Mouse (Mus musculus): Measurements from ENCODE around the gene Spag17. TPM values are rescaled to one million over a fixed set of nuclear protein-coding genes. Genes with fewer than 3 reads are reported as not detected.

Spag17 gene
- not detected in 2 replicates for total RNA-seq (2023)

GRCm38 (mm10) chr3:99885187-99885811 is at the start of gene Spag17:
Gene Spag17 (plus strand): TSS chr3:99885406.

GRCm38 (mm10) chr3:100162315-100163105 is 277.3 kb downstream of the Spag17 start, which contains the start of the genes Gdap2 and Wdr3:
Gene Gdap2 (plus strand): TSS chr3:100162381.
Gene Wdr3 (minus strand): TSS chr3:100162407.

Data from neutrophil, adult 65 days (primary cell).